Mouse (Mus musculus): ENCODE measurements around the gene Srd5a2. TPM values are rescaled to one million over a fixed set of nuclear protein-coding genes. Genes with fewer than 3 reads are reported as not detected.
"Not testable (repeated sequence)": the region's sequence is repeated elsewhere in the genome, so short reads cannot be mapped to it uniquely, and the experiment has no call there.

Gene Srd5a2
- total RNA-seq (2021) = 10 to 100 TPM; 23.5 to 35.6 TPM
- long read RNA-seq, experiment 1, partial matches to known transcripts = 2 of 11 reads
- long read RNA-seq, experiment 1, other reads (novel, unspliced or antisense) = 7 of 11 reads
- long read RNA-seq, experiment 2, partial matches to known transcripts = 0 of 34 reads
- long read RNA-seq, experiment 2, other reads (novel, unspliced or antisense) = 34 of 34 reads

- DNase-seq = peak; percentile 20
Measured at GRCm38 (mm10) chr17:74047210-74048082, at the start of gene Srd5a2. Srd5a2 (minus strand) TSS chr17:74047916.

- DNase-seq = peak; percentile 86
Measured at GRCm38 (mm10) chr17:74088886-74089678, 41.4 kb upstream of the Srd5a2 start.

- peak; percentile 76 for DNase-seq
Measured at GRCm38 (mm10) chr17:74088016-74088415, 40.3 kb upstream of the Srd5a2 start.

GRCm38 (mm10) chr17:74083370-74083769 is 35.7 kb upstream of the Srd5a2 start:
- DNase-seq = no peak

- no peak for DNase-seq
Measured at GRCm38 (mm10) chr17:74080076-74080615, 32.4 kb upstream of the Srd5a2 start.

- no peak for DNase-seq
Measured at GRCm38 (mm10) chr17:74078776-74079495, 31.2 kb upstream of the Srd5a2 start.

- not testable (repeated sequence) for DNase-seq
Measured at GRCm38 (mm10) chr17:74073067-74073466, 25.4 kb upstream of the Srd5a2 start.

- not testable (repeated sequence) for DNase-seq
Measured at GRCm38 (mm10) chr17:74062763-74063162, 15.0 kb upstream of the Srd5a2 start.

GRCm38 (mm10) chr17:74048229-74048816 is 607 bp upstream of the Srd5a2 start:
- no peak for DNase-seq

- peak; percentile 36 for DNase-seq
Measured at GRCm38 (mm10) chr17:74043754-74044153, 4.0 kb downstream of the Srd5a2 start.

- peak; percentile 89 for DNase-seq
Measured at GRCm38 (mm10) chr17:74020526-74021203, 27.1 kb downstream of the Srd5a2 start.

GRCm38 (mm10) chr17:74018281-74018680 is 29.4 kb downstream of the Srd5a2 start:
- peak; percentile 13 for DNase-seq

- no peak for DNase-seq
Measured at GRCm38 (mm10) chr17:74017649-74018048, 30.1 kb downstream of the Srd5a2 start.

- DNase-seq = no peak
Measured at GRCm38 (mm10) chr17:74015128-74015527, 32.6 kb downstream of the Srd5a2 start.

GRCm38 (mm10) chr17:74008680-74009079 is 39.0 kb downstream of the Srd5a2 start:
- no peak for DNase-seq

GRCm38 (mm10) chr17:74007001-74007400 is 40.7 kb downstream of the Srd5a2 start:
- DNase-seq = no peak

GRCm38 (mm10) chr17:74002396-74002795 is 45.3 kb downstream of the Srd5a2 start:
- no peak for DNase-seq

- DNase-seq = no peak
Measured at GRCm38 (mm10) chr17:73995907-73996645, 51.6 kb downstream of the Srd5a2 start.

GRCm38 (mm10) chr17:73991264-73991663 is 56.5 kb downstream of the Srd5a2 start:
- DNase-seq = no peak

GRCm38 (mm10) chr17:73986571-73986970 is 61.1 kb downstream of the Srd5a2 start:
- no peak for DNase-seq
